Mouse (Mus musculus): ENCODE data around the gene Tc2n. TPM values are rescaled to one million over a fixed set of nuclear protein-coding genes. Genes with fewer than 3 reads are reported as not detected.

Tc2n gene
- polyA plus RNA-seq (2015; fragmentation: Illumina TruSeq; extraction: RNeasy Lipid Tissue Mini Kit (QIAGEN cat#74804); ENCODE audit: insufficient read depth, low read depth, low replicate concordance): 2.1 TPM

GRCm38 (mm10) chr12:101718054-101718754, at the start of gene Tc2n:
TSS of gene Tc2n (minus strand) at chr12:101718523.

Other genes starting within 250 kb of the Tc2n start
- 17.0 TPM for gene Fbln5, start 100.5 kb upstream of the Tc2n start, polyA plus RNA-seq (2015; fragmentation: Illumina TruSeq; extraction: RNeasy Lipid Tissue Mini Kit (QIAGEN cat#74804); ENCODE audit: insufficient read depth, low read depth, low replicate concordance)
- gene Trip11, start 194.7 kb upstream of the Tc2n start, polyA plus RNA-seq (2015; fragmentation: Illumina TruSeq; extraction: RNeasy Lipid Tissue Mini Kit (QIAGEN cat#74804); ENCODE audit: insufficient read depth, low read depth, low replicate concordance): 6.3 TPM
- gene Atxn3, start 239.7 kb upstream of the Tc2n start, polyA plus RNA-seq (2015; fragmentation: Illumina TruSeq; extraction: RNeasy Lipid Tissue Mini Kit (QIAGEN cat#74804); ENCODE audit: insufficient read depth, low read depth, low replicate concordance): 3.0 TPM